Comparison of ENCODE assay signal across 11 mouse cellular contexts in genomic region chr4:107485903-107486302, GRCm38 (mm10). TPM values are rescaled to one million over a fixed set of nuclear protein-coding genes. Genes with fewer than 3 reads are reported as not detected.
A peak's percentile ranks its signal among the peaks of the same experiment; 100 is the strongest.
DNase-seq lines count a peak whose midpoint lies in the region; ATAC-seq and TF ChIP-seq lines count a peak whose summit lies in the region.
"Had no signal": no experiment of that assay in that cellular context is flagged by ENCODE, and none has a peak within 500 bp of the region (broad histone marks: within the 10 kb centered on the region; RNA-seq: fewer than 3 reads in every experiment).

No protein-coding gene starts in this region.

- no peaks in the 10 kb centered on the region for H3K9me3 ChIP-seq in lung, embryonic 14.5 days (ENCODE audit: low read depth, low read length)
- no peaks in the 10 kb centered on the region for H3K9me3 ChIP-seq in MEL (replicated peaks; ENCODE audit: insufficient read depth, low read length)
- H3K9me3 ChIP-seq in heart, embryonic 11.5 days (replicated peaks; ENCODE audit: control insufficient read depth, low read length), result no peaks in the 10 kb centered on the region
- H3K9me3 ChIP-seq: hindbrain, embryonic 12.5 days had no signal

- H3K27me3 ChIP-seq in heart, adult 2 months (ENCODE audit: control insufficient read depth, insufficient read depth, low read length), result no peaks in the 10 kb centered on the region
- no peaks in the 10 kb centered on the region for H3K27me3 ChIP-seq in lung, embryonic 14.5 days (ENCODE audit: insufficient read depth, low read length)
- H3K27me3 ChIP-seq in MEL (ENCODE audit: control insufficient read depth in 1 of 2, insufficient read depth in 2 of 2, low read length in 2 of 2), result no peaks in the 10 kb centered on the region
- H3K27me3 ChIP-seq in heart, embryonic 11.5 days (ENCODE audit: control insufficient read depth, insufficient read depth, low read length), result peaks cover 6% of the 10 kb centered on the region
- H3K27me3 ChIP-seq: hindbrain, embryonic 12.5 days; Patski had no signal

- WGBS in heart, adult 2 months, result 71% methylated on average over 5 of the region's 5 CpGs
- 66% methylated on average over 5 of the region's 5 CpGs for WGBS in lung, embryonic 14.5 days
- WGBS in heart, embryonic 11.5 days (ENCODE audit: insufficient replicate concordance), result 71% methylated on average over 5 of the region's 5 CpGs

- DNase-seq in heart, adult 2 months, result no peak
- no peak for DNase-seq in heart, adult 8-10 months (ENCODE audit: low spot score)
- no peak for DNase-seq in lung, embryonic 14.5 days
- no peak for DNase-seq in lung, postnatal 25 days (ENCODE audit: low spot score)
- DNase-seq in MEL (ENCODE audit: low read depth, low spot score), result peak; percentile 10
- DNase-seq in urinary bladder, adult 18-20 months (ENCODE audit: low spot score in 2 of 2), result no peak
- DNase-seq: thymus, postnatal 25 days had no signal

- no peak for TF ChIP-seq POLR2A in heart, adult 2 months (IDR thresholded peaks at IDR 0.05; ENCODE audit: insufficient read depth, low read depth, low read length)
- TF ChIP-seq POLR2A in MEL (IDR thresholded peaks at IDR 0.05; ENCODE audit: control insufficient read depth in 1 of 2, insufficient read depth in 1 of 2, low read depth in 1 of 2, low read length in 2 of 2, poor library complexity in 1 of 2), result no peak
- no peak for TF ChIP-seq POLR2A in cortical plate, adult 2 months (IDR thresholded peaks at IDR 0.05; ENCODE audit: extremely low read depth, insufficient read depth, low read length)

- no peak overlapping the region for H3K9ac ChIP-seq in heart, adult 2 months (ENCODE audit: low read depth, low read length)
- H3K9ac ChIP-seq in lung, embryonic 14.5 days, result no peak overlapping the region
- H3K9ac ChIP-seq in MEL (ENCODE audit: control insufficient read depth, low read depth, low read length, poor library complexity, severe bottlenecking), result no peak overlapping the region
- H3K9ac ChIP-seq in heart, embryonic 11.5 days (ENCODE audit: low read depth, low read length), result no peak overlapping the region
- H3K9ac ChIP-seq: hindbrain, embryonic 12.5 days had no signal

- intact Hi-C loops in heart, adult 2 months (cut with DNase I), result no loop called here

- no peak overlapping the region for H3K4me3 ChIP-seq in heart, adult 2 months
- no peak overlapping the region for H3K4me3 ChIP-seq in lung, embryonic 14.5 days (ENCODE audit: low read depth, low read length)
- no peak overlapping the region for H3K4me3 ChIP-seq in MEL (ENCODE audit: control insufficient read depth in 1 of 2, insufficient read depth in 1 of 2, low read depth in 2 of 2, low read length in 2 of 2)
- H3K4me3 ChIP-seq in cortical plate, adult 2 months (ENCODE audit: insufficient read depth, low read length), result no peak overlapping the region
- no peak overlapping the region for H3K4me3 ChIP-seq in heart, embryonic 11.5 days (ENCODE audit: low read depth, low read length)
- H3K4me3 ChIP-seq: hindbrain, embryonic 12.5 days had no signal

- H3K79me2 ChIP-seq in heart, adult 2 months (replicated peaks; ENCODE audit: control insufficient read depth, insufficient read depth, low read length), result no peaks in the 10 kb centered on the region
- no peaks in the 10 kb centered on the region for H3K79me2 ChIP-seq in MEL (ENCODE audit: control insufficient read depth, insufficient read depth, low read length, poor library complexity)

- TF ChIP-seq EP300 in heart, adult 2 months (IDR thresholded peaks at IDR 0.05; ENCODE audit: insufficient read depth, low read depth, low read length), result no peak
- TF ChIP-seq EP300 in MEL (IDR thresholded peaks at IDR 0.05; ENCODE audit: low read depth in 1 of 2, low read length in 2 of 2), result no peak

- ATAC-seq in lung, embryonic 14.5 days (ENCODE audit: insufficient read depth), result no peak
- ATAC-seq in heart, embryonic 11.5 days (replicated peaks; ENCODE audit: insufficient number of reproducible peaks, low FRiP score, low TSS enrichment), result no peak
- ATAC-seq: Patski had no signal

- H3K4me1 ChIP-seq in heart, adult 2 months (ENCODE audit: control insufficient read depth, insufficient read depth, low read length), result no peaks in the 10 kb centered on the region
- H3K4me1 ChIP-seq in lung, embryonic 14.5 days (ENCODE audit: insufficient read depth), result 0 out of 2 replicates have a peak, but pooled peaks cover 6% of the 10 kb centered on the region
- no peaks in the 10 kb centered on the region for H3K4me1 ChIP-seq in MEL (ENCODE audit: control insufficient read depth in 1 of 2, insufficient read depth in 2 of 2, low read length in 2 of 2)
- H3K4me1 ChIP-seq in cortical plate, adult 2 months (ENCODE audit: control insufficient read depth, insufficient read depth, low read length), result no peaks in the 10 kb centered on the region
- H3K4me1 ChIP-seq in heart, embryonic 11.5 days (ENCODE audit: control insufficient read depth, insufficient read depth, low read length), result no peaks in the 10 kb centered on the region
- H3K4me1 ChIP-seq: hindbrain, embryonic 12.5 days had no signal

- TF ChIP-seq CTCF in heart, adult 2 months (IDR thresholded peaks at IDR 0.05), result peak; percentile 49
- TF ChIP-seq CTCF in lung, embryonic 14.5 days (IDR thresholded peaks at IDR 0.05; ENCODE audit: low read depth), result peak; percentile 50
- TF ChIP-seq CTCF in MEL (IDR thresholded peaks at IDR 0.05 in 2 of 3, conservative IDR thresholded peaks at IDR 0.05 in 1 of 3; ENCODE audit: control insufficient read depth in 1 of 3, insufficient read depth in 1 of 3, low read depth in 2 of 3, low read length in 3 of 3, poor library complexity in 1 of 3, severe bottlenecking in 1 of 3), result peak; percentile 31 to 48 (median 46); a peak in 5 of 6 replicates
- TF ChIP-seq CTCF in cortical plate, adult 2 months (IDR thresholded peaks at IDR 0.05; ENCODE audit: extremely low read depth, insufficient read depth, low read length), result peak; percentile 61

- H3K4me2 ChIP-seq in lung, embryonic 14.5 days, result no peak overlapping the region
- H3K4me2 ChIP-seq in heart, embryonic 11.5 days, result no peak overlapping the region
- H3K4me2 ChIP-seq: hindbrain, embryonic 12.5 days had no signal

- H3K27ac ChIP-seq in heart, adult 2 months, result no peak overlapping the region
- H3K27ac ChIP-seq in lung, embryonic 14.5 days (ENCODE audit: low read depth), result no peak overlapping the region
- no peak overlapping the region for H3K27ac ChIP-seq in MEL (ENCODE audit: control insufficient read depth, low read depth, low read length)
- no peak overlapping the region for H3K27ac ChIP-seq in cortical plate, adult 2 months (ENCODE audit: insufficient read depth, low read length)
- no peak overlapping the region for H3K27ac ChIP-seq in heart, embryonic 11.5 days (ENCODE audit: low read depth, low read length)
- H3K27ac ChIP-seq: hindbrain, embryonic 12.5 days had no signal

- TF ChIP-seq RAD21 in MEL (IDR thresholded peaks at IDR 0.05; ENCODE audit: low read depth, low read length), result peak; percentile 41

- H3K36me3 ChIP-seq in heart, adult 2 months (ENCODE audit: control insufficient read depth, insufficient read depth, low read length), result no peaks in the 10 kb centered on the region
- H3K36me3 ChIP-seq in lung, embryonic 14.5 days (ENCODE audit: insufficient read depth), result no peaks in the 10 kb centered on the region
- H3K36me3 ChIP-seq in MEL (ENCODE audit: control insufficient read depth in 1 of 2, insufficient read depth in 2 of 2, low read length in 2 of 2), result no peaks in the 10 kb centered on the region
- no peaks in the 10 kb centered on the region for H3K36me3 ChIP-seq in heart, embryonic 11.5 days (ENCODE audit: control insufficient read depth, insufficient read depth, low read length)
- H3K36me3 ChIP-seq: hindbrain, embryonic 12.5 days had no signal

TF ChIP-seq in MEL, 35 proteins besides CTCF, POLR2A, EP300 and RAD21:
- TF ChIP-seq MAFK (IDR thresholded peaks at IDR 0.05; ENCODE audit: borderline replicate concordance, low read depth, low read length), result no peak
- peak; percentile 34; the same call in 1 of the 2 replicates for TF ChIP-seq SMC3 (IDR thresholded peaks at IDR 0.05; ENCODE audit: low read depth, low read length)

RNA-seq across cellular contexts. Expression of gene Glis1, which starts 51.5 kb away (rescaled TPM):
- total RNA-seq in heart, adult 2 months (2021), result under 1 TPM; 0.30 to 0.52 TPM
- 0.18 and 0.29 TPM in 2 replicates for polyA plus RNA-seq in heart, adult 2 months (2012; rRNA removed)
- total RNA-seq in heart, adult 8-10 months (2022), result under 1 TPM in 2 of 4 experiments, not detected in 2; 0.19 to 0.28 TPM
- polyA plus RNA-seq in lung, embryonic 14.5 days (2014; fragmentation: Nextera tagmentation; extraction: Ambion mirVana), result 2.9 and 3.0 TPM in 2 replicates
- total RNA-seq in MEL (2012; rRNA removed), result 0.46 TPM in 1 of 2 replicates, not detected in the other
- under 1 TPM in 1 of 2 experiments, not detected in 1; 0.93 TPM for polyA plus RNA-seq in MEL (2012; ENCODE audit: insufficient read depth in 1 of 2, insufficient read length in 2 of 2, low read depth in 1 of 2, low replicate concordance in 2 of 2, missing spikeins in 1 of 2)
- 0.78 and 0.90 TPM in 2 replicates for polyA plus RNA-seq in cortical plate, adult 2 months (2012; rRNA removed)
- 0.80 and 0.94 TPM in 2 replicates for polyA plus RNA-seq in heart, embryonic 11.5 days (2014; fragmentation: Nextera tagmentation; extraction: Ambion mirVana)
